Mouse (Mus musculus) limb, embryonic 14.5 days (tissue): ENCODE data around the gene Catsperg2. TPM values are rescaled to one million over a fixed set of nuclear protein-coding genes. Genes with fewer than 3 reads are reported as not detected.
"Not testable (repeated sequence)": the region's sequence is repeated elsewhere in the genome, so short reads cannot be mapped to it uniquely, and the experiment has no call there.

Experiments used
- ATAC-seq: fragments of 200-750 bp; cut with Nextera tagmentation; 2 replicates; pipeline ENCODE4 v1.8.0; 2017; ENCODE audit warnings: low read depth, moderate number of reproducible peaks, moderate TSS enrichment; ENCODE audit not compliant: low FRiP score
- DNase-seq: peaks from one replicate; pipeline ENCODE4 v3.0.0-alpha.2; 2015; ENCODE audit warnings: low spot score
- H3K27ac ChIP-seq: fragments of 300-500 bp; sonication (generic); replicated peaks from 2 replicates; pipeline ENCODE4 v1.5.1; 2014; ENCODE audit warnings: low read depth, mild to moderate bottlenecking, low read length, moderate library complexity, mixed read lengths
- H3K27me3 ChIP-seq: fragments of 300-500 bp; sonication (generic); 2 replicates; pipeline ENCODE4 v1.6.1; 2014; ENCODE audit warnings: low read length, mixed read lengths; ENCODE audit not compliant: control insufficient read depth, insufficient read depth
- H3K36me3 ChIP-seq: fragments of 300-500 bp; sonication (generic); 2 replicates; pipeline ENCODE4 v1.6.1; 2014; ENCODE audit warnings: mild to moderate bottlenecking, low read length, moderate library complexity, mixed read lengths; ENCODE audit not compliant: control insufficient read depth, insufficient read depth
- H3K4me1 ChIP-seq: fragments of 300-500 bp; sonication (generic); 2 replicates; pipeline ENCODE4 v1.6.1; 2014; ENCODE audit warnings: antibody characterized with exemption, low read length, mixed read lengths; ENCODE audit not compliant: control insufficient read depth, insufficient read depth
- H3K4me2 ChIP-seq: fragments of 300-500 bp; sonication (generic); replicated peaks from 2 replicates; pipeline ENCODE4 v1.6.1; 2014; ENCODE audit warnings: low read depth, mild to moderate bottlenecking, low read length, moderate library complexity; ENCODE audit not compliant: severe bottlenecking
- H3K4me3 ChIP-seq: fragments of 300-500 bp; sonication (generic); replicated peaks from 2 replicates; pipeline ENCODE4 v1.5.1; 2014; ENCODE audit warnings: low read length
- H3K9ac ChIP-seq: fragments of 300-500 bp; sonication (generic); 2 replicates; pipeline ENCODE4 v1.6.1; 2014; ENCODE audit warnings: mild to moderate bottlenecking, low read depth, low read length, moderate library complexity; ENCODE audit not compliant: severe bottlenecking
- H3K9me3 ChIP-seq: fragments of 300-500 bp; sonication (generic); 2 replicates; pipeline ENCODE4 v1.6.1; 2016; ENCODE audit warnings: low read length; ENCODE audit not compliant: control insufficient read depth
- POLR2A ChIP-seq: fragments of 200-500 bp; IDR thresholded peaks from 2 replicates; pipeline ENCODE4 v1.8.0; 2012; ENCODE audit warnings: inconsistent platforms, mild to moderate bottlenecking, moderate library complexity, borderline replicate concordance; ENCODE audit not compliant: insufficient read depth, insufficient read length; ENCODE audit errors: extremely low read depth
- WGBS: fragments of 180-500 bp; shearing (Covaris S2); extraction: QIAGEN DNeasy Blood & Tissue Kit; methylation state at CpG from one replicate; pipeline ENCODE4 v1.1.7; 2014; 5-methylcytosine and 5-hydroxymethylcytosine counted together
- microRNA counts: library from miRNA; unstranded; fragments of <30 nt; microRNA quantifications from one replicate; lab custom pipeline; 2016
- microRNA-seq: library from miRNA; unstranded; fragments of <30 nt; microRNA quantifications from one replicate; pipeline ENCODE4, GENCODE M21; 2016
- polyA plus RNA-seq, 2 experiments: library from polyadenylated mRNA; depleted of rRNA in 1 of 2; stranded (reverse) in 1 of 2; unstranded in 1 of 2; fragments of >200 nt; fragmentation: Nextera tagmentation in 1 of 2; extraction: Ambion mirVana in 1 of 2; gene quantifications; 2 replicates each; pipeline versions ENCODE4 v1.2.1 to v1.2.3; 2012 to 2014

Catsperg2 gene
- polyA plus RNA-seq, 2 experiments = 0.04 TPM; not detected in 1

- no peak overlapping the region for H3K9ac ChIP-seq
- H3K4me3 ChIP-seq = no peak overlapping the region
- no peaks in the 10 kb centered on the region for H3K27me3 ChIP-seq
- H3K27ac ChIP-seq = no peak overlapping the region
- no peak for TF ChIP-seq POLR2A
- ATAC-seq = no peak
- peak; percentile 4 for DNase-seq
- H3K4me1 ChIP-seq = no peaks in the 10 kb centered on the region
- no peaks in the 10 kb centered on the region for H3K36me3 ChIP-seq
- WGBS = 92% methylated on average over 2 of the region's 2 CpGs
- H3K9me3 ChIP-seq = no peaks in the 10 kb centered on the region; the same call in 1 of the 2 replicates
- no peak overlapping the region for H3K4me2 ChIP-seq
These were observed 1.2 kb upstream of the Catsperg2 start for GRCm38 (mm10) chr7:29728055-29728454.

GRCm38 (mm10) chr7:29725461-29726142 is 1.2 kb downstream of the Catsperg2 start:
- not testable (repeated sequence) for H3K9me3 ChIP-seq, H3K27ac ChIP-seq, DNase-seq, H3K9ac ChIP-seq, H3K4me1 ChIP-seq, H3K36me3 ChIP-seq, H3K4me3 ChIP-seq, H3K27me3 ChIP-seq, ATAC-seq
- peak overlapping the region; percentile 3; the same call in 1 of the 2 replicates for H3K4me2 ChIP-seq
- 30% methylated on average over 16 of the region's 17 CpGs for WGBS

GRCm38 (mm10) chr7:29708891-29709290 is 17.9 kb downstream of the Catsperg2 start:
- not testable (repeated sequence) for ATAC-seq, H3K36me3 ChIP-seq, DNase-seq, H3K4me1 ChIP-seq, H3K4me3 ChIP-seq, H3K4me2 ChIP-seq, H3K27me3 ChIP-seq, H3K27ac ChIP-seq, H3K9ac ChIP-seq, H3K9me3 ChIP-seq
- WGBS = 78% methylated on average over 2 of the region's 2 CpGs

- H3K27me3 ChIP-seq, H3K27ac ChIP-seq, H3K36me3 ChIP-seq, H3K4me2 ChIP-seq, H3K9ac ChIP-seq, H3K4me3 ChIP-seq, H3K4me1 ChIP-seq, DNase-seq, ATAC-seq, H3K9me3 ChIP-seq: not testable (repeated sequence)
- 86% methylated on average over 3 of the region's 3 CpGs for WGBS
These were observed 31.6 kb downstream of the Catsperg2 start for GRCm38 (mm10) chr7:29695231-29695630.

GRCm38 (mm10) chr7:29681868-29682267 is 45.0 kb downstream of the Catsperg2 start:
- ATAC-seq = no peak

More at GRCm38 (mm10) chr7:29681868-29682267, 45.0 kb downstream of the Catsperg2 start:
- Histone ChIP-seq H3K4me2 (no peak overlapping the region), H3K4me3 (no peak overlapping the region), H3K9ac (no peak overlapping the region), H3K9me3 (peaks cover 8% of the 10 kb centered on the region), H3K27ac (no peak overlapping the region), H3K36me3 (no peaks in the 10 kb centered on the region), H3K4me1 (no peaks in the 10 kb centered on the region), H3K27me3 (no peaks in the 10 kb centered on the region)
- TF ChIP-seq POLR2A = no peak
- no peak for DNase-seq
- WGBS = 67% methylated on average over 3 of the region's 3 CpGs

MicroRNAs within 50 kb of the gene (microRNA counts, 519-probe panel; counts per million panel counts)
- microRNA mmu-miR-1964 (lab: Ali Mortazavi, UCI) = 2,130 counts per million, percentile 33 among the panel's probes with 10 or more counts

Small RNA genes within 50 kb of the gene (microRNA-seq; reads per million reads assigned to microRNA genes)
- gene Mir1964 = 1.4 reads per million

Other genes with a start within 250 kb of the Catsperg2 start
- 39.0 and 46.1 TPM in 2 replicates for gene Sipa1l3, start 208.4 kb downstream of the Catsperg2 start, polyA plus RNA-seq (2012; rRNA removed)
- 16.2 TPM in 2 replicates for gene Sipa1l3, start 208.4 kb downstream of the Catsperg2 start, polyA plus RNA-seq (2014; fragmentation: Nextera tagmentation; extraction: Ambion mirVana)
- 9.7 and 11.6 TPM in 2 replicates for gene Zfp84, start 41.5 kb upstream of the Catsperg2 start, polyA plus RNA-seq (2012; rRNA removed)
- gene Zfp84, start 41.5 kb upstream of the Catsperg2 start, polyA plus RNA-seq (2014; fragmentation: Nextera tagmentation; extraction: Ambion mirVana) = 14.0 and 15.8 TPM in 2 replicates
- 7.6 and 8.7 TPM in 2 replicates for gene Zfp30, start 57.0 kb upstream of the Catsperg2 start, polyA plus RNA-seq (2012; rRNA removed)
- 11.3 and 11.4 TPM in 2 replicates for gene Zfp30, start 57.0 kb upstream of the Catsperg2 start, polyA plus RNA-seq (2014; fragmentation: Nextera tagmentation; extraction: Ambion mirVana)
- 5.9 and 8.0 TPM in 2 replicates for gene Zfp790, start 89.1 kb upstream of the Catsperg2 start, polyA plus RNA-seq (2012; rRNA removed)
- gene Zfp790, start 89.1 kb upstream of the Catsperg2 start, polyA plus RNA-seq (2014; fragmentation: Nextera tagmentation; extraction: Ambion mirVana) = 13.8 and 16.6 TPM in 2 replicates
- 2.9 and 3.7 TPM in 2 replicates for gene Zfp940, start 126.6 kb upstream of the Catsperg2 start, polyA plus RNA-seq (2012; rRNA removed)
- 6.1 and 6.2 TPM in 2 replicates for gene Zfp940, start 126.6 kb upstream of the Catsperg2 start, polyA plus RNA-seq (2014; fragmentation: Nextera tagmentation; extraction: Ambion mirVana)
- gene Zfp420, start 132.9 kb upstream of the Catsperg2 start, polyA plus RNA-seq (2012; rRNA removed) = 11.8 and 13.2 TPM in 2 replicates
- gene Zfp420, start 132.9 kb upstream of the Catsperg2 start, polyA plus RNA-seq (2014; fragmentation: Nextera tagmentation; extraction: Ambion mirVana) = 8.0 and 9.0 TPM in 2 replicates
- 10.1 and 11.9 TPM in 2 replicates for gene Zfp27, start 179.5 kb upstream of the Catsperg2 start, polyA plus RNA-seq (2012; rRNA removed)
- gene Zfp27, start 179.5 kb upstream of the Catsperg2 start, polyA plus RNA-seq (2014; fragmentation: Nextera tagmentation; extraction: Ambion mirVana) = 13.6 and 14.4 TPM in 2 replicates
- 13.8 and 13.9 TPM in 2 replicates for gene Zfp383, start 181.2 kb upstream of the Catsperg2 start, polyA plus RNA-seq (2012; rRNA removed)
- 9.5 and 10.5 TPM in 2 replicates for gene Zfp383, start 181.2 kb upstream of the Catsperg2 start, polyA plus RNA-seq (2014; fragmentation: Nextera tagmentation; extraction: Ambion mirVana)
- 8.1 and 11.0 TPM in 2 replicates for gene Zfp74, start 227.1 kb upstream of the Catsperg2 start, polyA plus RNA-seq (2012; rRNA removed)
- 10.5 and 13.7 TPM in 2 replicates for gene Zfp74, start 227.1 kb upstream of the Catsperg2 start, polyA plus RNA-seq (2014; fragmentation: Nextera tagmentation; extraction: Ambion mirVana)